Mouse (Mus musculus) liver, adult 2 months (tissue): Measurements from ENCODE around the gene Naaladl1. TPM values are rescaled to one million over a fixed set of nuclear protein-coding genes. Genes with fewer than 3 reads are reported as not detected.

Experiments used
- DNase-seq: peaks from one replicate; pipeline ENCODE4 v3.0.0-alpha.2; 2011; ENCODE audit warnings: low read depth, low spot score; ENCODE audit errors: extremely low read depth
- H3K27ac ChIP-seq: fragments of 200-500 bp; replicated peaks from 2 replicates; pipeline ENCODE4 v1.5.1; 2012; ENCODE audit warnings: low read depth, mild to moderate bottlenecking, control low read depth, inconsistent platforms, low read length; ENCODE audit not compliant: insufficient read depth
- H3K27me3 ChIP-seq: fragments of 200-500 bp; 2 replicates; pipeline ENCODE4 v1.6.1; 2012; ENCODE audit warnings: mild to moderate bottlenecking, moderate library complexity, low read length, inconsistent platforms; ENCODE audit not compliant: control insufficient read depth, insufficient read depth
- H3K36me3 ChIP-seq: fragments of 200-500 bp; 2 replicates; pipeline ENCODE4 v1.6.1; 2012; ENCODE audit warnings: low read length, inconsistent platforms; ENCODE audit not compliant: control insufficient read depth, insufficient read depth
- H3K4me1 ChIP-seq: fragments of 200-500 bp; 2 replicates; pipeline ENCODE4 v1.6.1; 2011; ENCODE audit warnings: low read length; ENCODE audit not compliant: control insufficient read depth, insufficient read depth
- H3K4me3 ChIP-seq: fragments of 200-500 bp; 2 replicates; pipeline ENCODE4 v1.5.1; 2011; ENCODE audit warnings: low read depth, mild to moderate bottlenecking, control low read depth, low read length, moderate library complexity; ENCODE audit not compliant: insufficient read depth
- H3K79me2 ChIP-seq: fragments of 200-500 bp; 2 replicates; pipeline ENCODE4 v1.6.1; 2012; ENCODE audit warnings: inconsistent platforms, mild to moderate bottlenecking, low read length, moderate library complexity; ENCODE audit not compliant: control insufficient read depth, insufficient read depth
- H3K9ac ChIP-seq: fragments of 200-500 bp; 2 replicates; pipeline ENCODE4 v1.6.1; 2012; ENCODE audit warnings: low read depth, mild to moderate bottlenecking, control low read depth, inconsistent platforms, low read length
- CTCF ChIP-seq: fragments of 200-500 bp; IDR thresholded peaks from 2 replicates; pipeline ENCODE4 v1.5.1; 2011; ENCODE audit warnings: low read depth, low read length, control low read depth
- POLR2A ChIP-seq: fragments of 200-500 bp; IDR thresholded peaks from 2 replicates; pipeline ENCODE4 v1.6.1; 2011; ENCODE audit warnings: low read length, control low read depth; ENCODE audit not compliant: insufficient read depth; ENCODE audit errors: extremely low read depth
- WGBS: fragments of 180-500 bp; shearing (Covaris S2); methylation state at CpG from one replicate; pipeline ENCODE4 v1.1.7; 2018; 5-methylcytosine and 5-hydroxymethylcytosine counted together
- polyA plus RNA-seq: library from polyadenylated mRNA; depleted of rRNA; stranded (reverse); fragments of >200 nt; gene quantifications from 2 replicates; pipeline ENCODE4 v1.2.3, GENCODE M21; 2012
- total RNA-seq: library from RNA; depleted of rRNA; stranded (reverse); fragments of >200 nt; gene quantifications from 2 replicates; pipeline ENCODE4 v1.2.3, GENCODE M21; 2014

Naaladl1 gene
- total and polyA plus RNA-seq, 2 experiments: not detected

DNA sequence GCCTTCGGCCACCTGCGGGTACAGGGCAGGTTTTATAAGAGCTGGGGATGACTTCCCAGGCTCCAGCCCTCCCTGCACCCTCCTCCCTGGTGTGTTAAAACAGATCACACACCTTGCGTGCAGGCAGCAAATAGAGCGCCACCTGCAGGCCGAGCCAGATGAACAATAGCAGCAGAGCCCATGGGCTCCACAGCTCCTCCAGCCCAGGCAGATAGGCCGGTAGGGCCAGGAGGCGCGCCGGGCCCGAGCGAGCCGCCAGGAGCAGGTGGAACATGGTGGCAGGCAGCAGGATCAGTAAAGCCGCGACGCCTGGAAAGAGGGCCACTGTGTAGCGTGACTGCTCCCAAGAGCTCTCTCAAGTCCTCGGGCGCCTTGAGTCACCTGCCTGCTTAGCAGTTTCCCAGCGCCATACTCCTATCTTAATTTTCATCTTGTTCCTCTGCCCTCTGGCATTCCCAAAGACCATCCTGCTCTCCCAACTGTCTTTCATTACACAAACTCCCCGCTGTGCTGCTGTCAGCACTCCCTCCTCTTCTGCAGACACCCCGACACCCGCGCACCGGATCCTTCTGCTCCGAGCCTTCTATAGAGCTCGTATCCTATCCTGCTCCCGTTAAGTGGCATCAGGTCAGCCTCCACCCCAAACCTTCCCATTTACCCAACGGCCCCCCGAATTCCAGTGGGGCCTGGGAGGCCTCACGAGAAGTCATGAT is 38.4 kb upstream of the Naaladl1 start:
- H3K27me3 ChIP-seq: no peaks in the 10 kb centered on the region
- H3K4me1 ChIP-seq: peaks cover 23% of the 10 kb centered on the region
- peaks cover 5% of the 10 kb centered on the region; the same call in 1 of the 2 replicates for H3K79me2 ChIP-seq
- no peaks in the 10 kb centered on the region; the same call in 1 of the 2 replicates for H3K36me3 ChIP-seq
- peak overlapping the region; percentile 71 for H3K27ac ChIP-seq
- under 1% methylated on average over 30 of the region's 30 CpGs for WGBS
- DNase-seq: peak; percentile 70
- TF ChIP-seq POLR2A (no peak), CTCF (peak; percentile 93)
- peak overlapping the region; percentile 85 for H3K9ac ChIP-seq
- peak overlapping the region; percentile 74 for H3K4me3 ChIP-seq

GRCm38 (mm10) chr19:6067724-6068415 is 37.7 kb upstream of the Naaladl1 start, which contains the start of gene Tm7sf2:
Gene Tm7sf2, minus strand, starts transcription at chr19:6068373.
- H3K27ac ChIP-seq: peak within 1 kb of the TSS; percentile 71
- peaks cover 5% of the 10 kb centered on the region; the same call in 1 of the 2 replicates for H3K79me2 ChIP-seq
- no peaks in the 10 kb centered on the region; the same call in 1 of the 2 replicates for H3K36me3 ChIP-seq
- no peak for TF ChIP-seq CTCF
- TF ChIP-seq POLR2A: peak; percentile 67; the same call in 1 of the 2 replicates
- peaks cover 16% of the 10 kb centered on the region for H3K4me1 ChIP-seq
- peak within 1 kb of the TSS; percentile 85 for H3K9ac ChIP-seq
- WGBS: 11% methylated on average over 33 of the region's 33 CpGs
- H3K4me3 ChIP-seq: peak within 1 kb of the TSS; percentile 74
- H3K27me3 ChIP-seq: no peaks in the 10 kb centered on the region
- peak; percentile 89 for DNase-seq

GRCm38 (mm10) chr19:6068951-6069350 is 36.6 kb upstream of the Naaladl1 start:
- Histone ChIP-seq H3K4me3 (no peak overlapping the region), H3K27ac (no peak overlapping the region), H3K27me3 (no peaks in the 10 kb centered on the region), H3K4me1 (peaks cover 12% of the 10 kb centered on the region), H3K36me3 (no peaks in the 10 kb centered on the region; the same call in 1 of the 2 replicates), H3K79me2 (peaks cover 5% of the 10 kb centered on the region; the same call in 1 of the 2 replicates), H3K9ac (no peak overlapping the region)
- TF ChIP-seq POLR2A: no peak
- no peak for TF ChIP-seq CTCF
- WGBS: 90% methylated on average over 4 of the region's 4 CpGs
- DNase-seq: no peak

- TF ChIP-seq POLR2A (no peak), CTCF (no peak)
- 94% methylated on average over 10 of the region's 10 CpGs for WGBS
- no peak for DNase-seq
- Histone ChIP-seq H3K27ac (no peak overlapping the region), H3K79me2 (peaks cover 5% of the 10 kb centered on the region; the same call in 1 of the 2 replicates), H3K9ac (no peak overlapping the region), H3K4me1 (peaks cover 12% of the 10 kb centered on the region), H3K36me3 (no peaks in the 10 kb centered on the region; the same call in 1 of the 2 replicates), H3K27me3 (no peaks in the 10 kb centered on the region), H3K4me3 (no peak overlapping the region)
Observed at GRCm38 (mm10) chr19:6069851-6070250, 35.7 kb upstream of the Naaladl1 start.

GRCm38 (mm10) chr19:6070571-6071250 is 34.9 kb upstream of the Naaladl1 start:
- 93% methylated on average over 31 of the region's 31 CpGs for WGBS
- Histone ChIP-seq H3K4me1 (peaks cover 12% of the 10 kb centered on the region), H3K27me3 (no peaks in the 10 kb centered on the region), H3K36me3 (no peaks in the 10 kb centered on the region; the same call in 1 of the 2 replicates), H3K79me2 (peaks cover 5% of the 10 kb centered on the region; the same call in 1 of the 2 replicates), H3K27ac (no peak overlapping the region), H3K4me3 (no peak overlapping the region), H3K9ac (no peak overlapping the region)
- TF ChIP-seq POLR2A (no peak), CTCF (no peak)
- no peak for DNase-seq
